Mouse (Mus musculus): ENCODE measurements around the gene Cd200r3.

Cd200r3 gene

GRCm38 (mm10) chr16:44943468-44943867, at the start of gene Cd200r3:
Gene Cd200r3 (plus strand): TSS chr16:44943678.
- no peak for DNase-seq (ENCODE audit: low read depth)

- no peak for DNase-seq (ENCODE audit: low read depth)
These were observed 11.5 kb upstream of the Cd200r3 start for GRCm38 (mm10) chr16:44932016-44932415.

- peak; percentile 21 for DNase-seq (ENCODE audit: low read depth)
These were observed 8.1 kb downstream of the Cd200r3 start for GRCm38 (mm10) chr16:44951360-44952114.

- peak; percentile 42 for DNase-seq (ENCODE audit: low read depth)
These were observed 18.8 kb downstream of the Cd200r3 start for GRCm38 (mm10) chr16:44962296-44962695.

GRCm38 (mm10) chr16:44962777-44963176, 19.3 kb downstream of the Cd200r3 start:
- no peak for DNase-seq (ENCODE audit: low read depth)

GRCm38 (mm10) chr16:44964526-44965374, 21.3 kb downstream of the Cd200r3 start:
- DNase-seq (ENCODE audit: low read depth): no peak

- DNase-seq (ENCODE audit: low read depth): no peak
These were observed 21.9 kb downstream of the Cd200r3 start for GRCm38 (mm10) chr16:44965428-44965827.

- peak; percentile 51 for DNase-seq (ENCODE audit: low read depth)
These were observed 22.4 kb downstream of the Cd200r3 start for GRCm38 (mm10) chr16:44965890-44966289.

GRCm38 (mm10) chr16:44966891-44967290, 23.4 kb downstream of the Cd200r3 start:
- DNase-seq (ENCODE audit: low read depth): no peak

- no peak for DNase-seq (ENCODE audit: low read depth)
These were observed 24.6 kb downstream of the Cd200r3 start for GRCm38 (mm10) chr16:44968113-44968512.

- peak; percentile 57 for DNase-seq (ENCODE audit: low read depth)
These were observed 27.4 kb downstream of the Cd200r3 start for GRCm38 (mm10) chr16:44970925-44971324.

- no peak for DNase-seq (ENCODE audit: low read depth)
These were observed 30.6 kb downstream of the Cd200r3 start for GRCm38 (mm10) chr16:44974042-44974441.

GRCm38 (mm10) chr16:44976081-44976480, 32.6 kb downstream of the Cd200r3 start:
- no peak for DNase-seq (ENCODE audit: low read depth)

GRCm38 (mm10) chr16:44976892-44977633, 33.6 kb downstream of the Cd200r3 start:
- DNase-seq (ENCODE audit: low read depth): no peak

GRCm38 (mm10) chr16:44978193-44978592, 34.7 kb downstream of the Cd200r3 start:
- no peak for DNase-seq (ENCODE audit: low read depth)

- DNase-seq (ENCODE audit: low read depth): no peak
These were observed 35.9 kb downstream of the Cd200r3 start for GRCm38 (mm10) chr16:44979355-44979896.

GRCm38 (mm10) chr16:44982972-44983371, 39.5 kb downstream of the Cd200r3 start:
- no peak for DNase-seq (ENCODE audit: low read depth)

- no peak for DNase-seq (ENCODE audit: low read depth)
These were observed 40.0 kb downstream of the Cd200r3 start for GRCm38 (mm10) chr16:44983379-44984060.

- DNase-seq (ENCODE audit: low read depth): no peak
These were observed 40.6 kb downstream of the Cd200r3 start for GRCm38 (mm10) chr16:44984111-44984510.

- no peak for DNase-seq (ENCODE audit: low read depth)
These were observed 41.4 kb downstream of the Cd200r3 start for GRCm38 (mm10) chr16:44984925-44985324.

GRCm38 (mm10) chr16:44986029-44986428, 42.6 kb downstream of the Cd200r3 start:
- DNase-seq (ENCODE audit: low read depth): no peak

Data from NIH3T3 (cell line).